19 mouse cellular contexts compared by ENCODE assay signal in genomic region chr12:5261476-5261875, GRCm38 (mm10).
"Had no signal": no experiment of that assay in that cellular context is flagged by ENCODE, and none has a peak within 500 bp of the region (broad histone marks: within the 10 kb centered on the region; RNA-seq: fewer than 3 reads in every experiment).

No protein-coding gene starts in this region.

- H3K9me3 ChIP-seq: liver, embryonic 13.5 days; liver, embryonic 15.5 days; lung, embryonic 15.5 days; megakaryocyte, embryonic 14.5 days; midbrain, embryonic 13.5 days; midbrain, embryonic 15.5 days had no signal

- ATAC-seq: liver, postnatal 0 days; midbrain, embryonic 13.5 days; midbrain, embryonic 15.5 days had no signal

- H3K9ac ChIP-seq: liver, embryonic 13.5 days; liver, embryonic 15.5 days; liver, postnatal 0 days; lung, embryonic 15.5 days; midbrain, embryonic 13.5 days; midbrain, embryonic 15.5 days had no signal

- DNase-seq: liver, embryonic 13.5 days; liver, postnatal 0 days; lung, postnatal 14 days; retina, postnatal 1 day; right cerebral cortex, adult 18-20 months; right cerebral cortex, postnatal 25 days; right cerebral cortex, postnatal 4 days; spleen, adult 18-20 months; thymus, adult 18-20 months; thymus, postnatal 14 days; thymus, postnatal 36 days had no signal

- H3K27ac ChIP-seq: liver, embryonic 13.5 days; liver, embryonic 15.5 days; lung, embryonic 15.5 days; macrophage; midbrain, embryonic 13.5 days; midbrain, embryonic 15.5 days had no signal

- H3K27me3 ChIP-seq: liver, embryonic 13.5 days; liver, embryonic 15.5 days; lung, embryonic 15.5 days; megakaryocyte, embryonic 14.5 days; midbrain, embryonic 13.5 days; midbrain, embryonic 15.5 days had no signal

- H3K4me1 ChIP-seq: liver, embryonic 13.5 days; liver, embryonic 15.5 days; megakaryocyte, embryonic 14.5 days had no signal

- H3K4me2 ChIP-seq: liver, embryonic 11.5 days; liver, embryonic 13.5 days; liver, embryonic 15.5 days; lung, embryonic 15.5 days; midbrain, embryonic 11.5 days; midbrain, embryonic 13.5 days; midbrain, embryonic 15.5 days had no signal

- H3K4me3 ChIP-seq: liver, embryonic 13.5 days; liver, embryonic 15.5 days; lung, embryonic 15.5 days; megakaryocyte, embryonic 14.5 days; midbrain, embryonic 13.5 days; midbrain, embryonic 15.5 days had no signal

- H3K36me3 ChIP-seq: liver, embryonic 13.5 days; liver, embryonic 15.5 days; lung, embryonic 15.5 days; midbrain, embryonic 13.5 days; midbrain, embryonic 15.5 days had no signal
